Mouse (Mus musculus) cerebellum, adult 2 months (tissue): Measurements from ENCODE around the gene Usp49.

Source experiments
- CTCF ChIP-seq: fragments of 200-500 bp; IDR thresholded peaks from 2 replicates; pipeline ENCODE4 v1.5.1; 2011; ENCODE audit warnings: low read depth, mild to moderate bottlenecking, control low read depth, low read length, moderate library complexity, borderline replicate concordance; ENCODE audit not compliant: insufficient read depth
- POLR2A ChIP-seq: fragments of 200-500 bp; IDR thresholded peaks from 2 replicates; pipeline ENCODE4 v1.6.1; 2011; ENCODE audit warnings: low read length, control low read depth, borderline replicate concordance; ENCODE audit not compliant: insufficient read depth

GRCm38 (mm10) chr17:47715037-47715436 lies 84.5 kb downstream of the Usp49 start:
- TF ChIP-seq POLR2A (no peak), CTCF (no peak)
